Mouse (Mus musculus) ZHBTc4 (cell line): ENCODE results near the gene Olfr181.

Source experiments
- DNase-seq: peaks from one replicate; pipeline ENCODE4 v3.0.0-alpha.2; 2011; ENCODE audit warnings: low read depth, low spot score

Gene Olfr181

GRCm38 (mm10) chr16:58928655-58929054 is at the start of gene Olfr181:
Olfr181 (minus strand) TSS chr16:58928755.
- no peak for DNase-seq

GRCm38 (mm10) chr16:58929292-58929691 is 737 bp upstream of the Olfr181 start, which contains the start of gene Olfr180:
Olfr180 (minus strand) TSS chr16:58929392.
- no peak for DNase-seq

GRCm38 (mm10) chr16:58891963-58892362 is 36.6 kb downstream of the Olfr181 start, which contains the start of gene Olfr178:
Olfr178 (minus strand) TSS chr16:58892063.
- no peak for DNase-seq

- DNase-seq: no peak
Observed at GRCm38 (mm10) chr16:58884416-58884815, 44.1 kb downstream of the Olfr181 start.
